Mouse (Mus musculus): ENCODE measurements around the gene Kank4. TPM values are rescaled to one million over a fixed set of nuclear protein-coding genes. Genes with fewer than 3 reads are reported as not detected.
A peak's percentile ranks its signal among the peaks of the same experiment; 100 is the strongest.
"Not testable (repeated sequence)": the region's sequence is repeated elsewhere in the genome, so short reads cannot be mapped to it uniquely, and the experiment has no call there.

Gene Kank4
- polyA plus RNA-seq, 1 experiment from 2014 or later: 0.58 TPM

DNA sequence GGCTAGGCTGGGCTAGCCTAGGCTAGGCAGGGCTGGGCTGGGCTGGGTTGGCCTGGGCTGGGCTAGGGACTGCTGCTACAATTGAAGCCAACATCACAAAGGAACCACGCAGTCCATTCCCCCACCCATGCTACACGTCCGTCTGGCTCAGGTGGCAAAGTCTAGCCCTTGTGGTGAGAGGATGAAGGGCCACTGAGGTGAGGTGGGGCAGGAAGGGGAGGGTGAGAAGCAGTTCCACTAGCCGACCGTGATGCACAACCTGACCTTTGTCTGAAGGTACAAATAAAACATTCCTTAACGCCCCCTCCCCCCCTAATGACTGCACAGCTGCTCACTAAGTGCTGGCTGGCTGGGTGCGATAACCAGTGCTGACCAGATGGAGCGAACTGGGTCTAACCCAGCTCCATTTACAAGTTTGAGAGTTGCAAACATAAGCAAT lies 28.4 kb upstream of the Kank4 start:
- no peaks in the 10 kb centered on the region for H3K27me3 ChIP-seq (replicated peaks)
- H3K4me1 ChIP-seq: no peaks in the 10 kb centered on the region
- H3K4me2 ChIP-seq: no peak overlapping the region
- no peaks in the 10 kb centered on the region for H3K9me3 ChIP-seq
- H3K36me3 ChIP-seq (replicated peaks): no peaks in the 10 kb centered on the region
- ATAC-seq (replicated peaks): no peak
- H3K27ac ChIP-seq: no peak overlapping the region
- no peak overlapping the region for H3K9ac ChIP-seq
- H3K4me3 ChIP-seq: no peak overlapping the region
- WGBS: 75% methylated on average over 8 of the region's 8 CpGs

- Histone ChIP-seq H3K4me1 (no peaks in the 10 kb centered on the region), H3K27me3 (replicated peaks) (no peaks in the 10 kb centered on the region), H3K4me2 (no peak overlapping the region), H3K36me3 (replicated peaks) (no peaks in the 10 kb centered on the region), H3K9me3 (no peaks in the 10 kb centered on the region), H3K9ac (no peak overlapping the region), H3K4me3 (no peak overlapping the region), H3K27ac (no peak overlapping the region)
- ATAC-seq (replicated peaks): no peak
- WGBS: 91% methylated on average over 4 of the region's 4 CpGs
Measured at GRCm38 (mm10) chr4:98845201-98845600, 27.9 kb upstream of the Kank4 start.

DNA sequence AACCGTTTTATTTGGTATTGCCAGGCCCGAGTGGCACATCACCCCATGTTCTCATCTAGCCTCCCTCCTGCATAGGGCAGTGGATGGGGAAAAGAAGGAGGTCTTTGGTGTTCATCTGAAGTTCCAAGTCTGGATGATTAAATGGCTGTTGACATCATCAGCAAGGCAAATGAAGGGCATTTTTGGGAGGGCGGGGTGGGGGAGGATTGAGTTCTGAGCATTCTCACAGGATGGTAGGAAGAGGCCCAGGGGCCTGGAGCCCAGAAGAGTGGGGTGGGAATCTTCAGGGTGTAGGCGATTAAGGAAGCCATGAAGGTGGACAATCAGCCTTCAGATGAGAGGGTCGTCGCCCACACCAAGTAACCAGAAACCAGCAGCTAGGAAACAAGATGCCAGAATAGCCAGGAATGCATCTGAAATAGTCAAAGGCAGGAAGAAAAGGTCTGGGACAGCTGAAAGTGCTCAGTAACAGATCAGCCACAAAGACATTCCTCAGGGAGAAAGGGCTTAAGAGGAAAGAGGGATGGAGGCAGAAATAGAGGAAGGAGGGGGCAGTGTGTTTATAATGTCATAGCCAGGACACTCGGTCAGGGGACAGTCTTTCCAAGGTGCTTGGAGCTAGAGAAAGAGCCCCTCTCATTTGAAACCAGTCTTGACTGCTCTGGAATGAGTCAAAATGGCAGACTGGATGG lies 26.7 kb upstream of the Kank4 start:
- 84% methylated on average over 7 of the region's 7 CpGs for WGBS
- ATAC-seq (replicated peaks): no peak

DNA sequence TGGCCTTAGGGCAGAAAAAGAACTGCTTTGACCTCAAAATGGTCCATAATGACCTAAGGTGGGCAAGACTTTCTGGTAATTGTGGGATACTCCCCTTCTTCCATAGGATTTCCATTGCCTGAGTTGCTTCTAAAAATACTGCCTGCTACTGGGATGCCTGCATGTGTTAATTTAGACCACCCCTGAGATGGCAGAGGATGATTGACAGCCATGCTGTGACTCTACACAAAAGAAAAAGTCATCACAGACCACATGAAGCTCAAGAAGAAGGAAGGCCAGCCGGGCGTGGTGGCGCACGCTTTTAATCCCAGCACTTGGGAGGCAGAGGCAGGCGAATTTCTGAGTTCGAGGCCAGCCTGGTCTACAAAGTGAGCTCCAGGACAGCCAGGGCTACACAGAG lies 23.9 kb upstream of the Kank4 start:
- H3K27ac ChIP-seq; H3K36me3 ChIP-seq (replicated peaks); H3K4me2 ChIP-seq; H3K4me1 ChIP-seq; H3K9ac ChIP-seq; H3K9me3 ChIP-seq; H3K27me3 ChIP-seq (replicated peaks); ATAC-seq (replicated peaks); H3K4me3 ChIP-seq: not testable (repeated sequence)
- 74% methylated on average over 6 of the region's 6 CpGs for WGBS

More for the DNA sequence above, 26.7 kb upstream of the Kank4 start:
- Histone ChIP-seq H3K4me1 (no peaks in the 10 kb centered on the region), H3K4me3 (no peak overlapping the region), H3K27me3 (replicated peaks) (no peaks in the 10 kb centered on the region), H3K9ac (no peak overlapping the region), H3K4me2 (no peak overlapping the region), H3K27ac (no peak overlapping the region), H3K36me3 (replicated peaks) (no peaks in the 10 kb centered on the region), H3K9me3 (no peaks in the 10 kb centered on the region)

GRCm38 (mm10) chr4:98840526-98840925 lies 23.2 kb upstream of the Kank4 start:
- Histone ChIP-seq H3K27me3 (replicated peaks) (no peaks in the 10 kb centered on the region), H3K9ac (no peak overlapping the region), H3K9me3 (no peaks in the 10 kb centered on the region), H3K4me1 (no peaks in the 10 kb centered on the region), H3K4me3 (no peak overlapping the region), H3K27ac (no peak overlapping the region), H3K4me2 (no peak overlapping the region), H3K36me3 (replicated peaks) (no peaks in the 10 kb centered on the region)
- no peak for ATAC-seq (replicated peaks)
- WGBS: 20% methylated on average over 6 of the region's 6 CpGs

DNA sequence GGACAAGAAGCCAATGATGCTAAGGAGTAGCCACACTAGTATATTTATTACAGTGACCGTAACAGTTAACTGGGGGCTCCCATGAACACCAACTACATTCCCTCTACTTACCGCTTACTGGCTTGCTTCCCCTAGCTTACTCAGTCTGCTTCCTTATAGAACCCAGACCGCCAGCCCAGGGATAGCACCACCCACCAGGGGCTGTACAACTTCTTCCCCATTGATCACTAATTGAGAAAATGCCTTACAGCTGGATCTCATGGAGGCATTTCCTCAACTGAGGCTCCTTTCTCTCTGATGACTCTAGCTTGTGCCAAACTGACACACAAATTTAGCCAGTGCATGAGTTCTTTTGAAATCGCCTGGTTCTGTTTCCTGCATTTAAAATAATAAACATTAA lies 21.6 kb upstream of the Kank4 start:
- no peak for ATAC-seq (replicated peaks)
- no peaks in the 10 kb centered on the region for H3K4me1 ChIP-seq
- 90% methylated on average over 4 of the region's 4 CpGs for WGBS
- H3K4me3 ChIP-seq: no peak overlapping the region
- no peak overlapping the region for H3K4me2 ChIP-seq
- H3K9ac ChIP-seq: no peak overlapping the region
- H3K36me3 ChIP-seq (replicated peaks): no peaks in the 10 kb centered on the region
- no peak overlapping the region for H3K27ac ChIP-seq
- no peaks in the 10 kb centered on the region for H3K9me3 ChIP-seq
- no peaks in the 10 kb centered on the region for H3K27me3 ChIP-seq (replicated peaks)

DNA sequence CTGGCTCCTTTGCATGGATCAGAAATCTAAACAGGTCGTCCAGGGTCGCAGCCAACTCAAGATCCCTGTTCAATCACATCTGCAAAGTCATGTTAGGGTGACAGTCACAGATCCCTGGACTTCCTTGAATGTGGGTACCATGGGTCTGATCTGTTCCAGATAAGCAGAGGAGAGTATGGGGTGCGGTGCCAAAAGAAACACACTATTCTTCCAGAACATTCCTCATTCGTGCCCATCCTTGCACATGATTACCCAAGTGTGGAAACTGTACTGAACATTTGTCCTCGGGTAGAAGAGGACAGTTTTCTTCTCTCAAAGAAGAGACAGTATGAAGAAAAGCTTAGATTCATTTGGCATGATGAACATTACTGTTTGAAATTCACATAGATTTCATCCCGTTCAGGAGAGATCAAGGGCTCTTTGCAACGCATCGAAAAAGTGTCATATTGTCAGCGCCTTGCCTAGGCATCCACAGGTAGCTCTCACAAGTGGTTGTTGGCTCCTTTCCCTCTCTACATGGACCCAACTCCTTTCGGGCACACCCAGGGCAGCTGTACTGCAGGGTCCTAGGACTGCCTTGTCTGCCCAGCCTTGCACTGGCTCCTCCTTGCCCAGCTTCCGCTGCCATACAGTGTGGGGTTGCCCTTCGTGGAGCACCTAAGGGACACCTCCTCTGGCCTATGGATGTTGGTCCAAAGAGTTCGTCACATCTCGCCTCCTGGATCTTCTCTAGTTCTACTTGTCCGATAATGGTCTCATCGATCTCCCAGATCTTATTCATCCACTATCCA lies 20.6 kb upstream of the Kank4 start:
- Histone ChIP-seq H3K27me3 (replicated peaks) (no peaks in the 10 kb centered on the region), H3K4me1 (no peaks in the 10 kb centered on the region), H3K27ac (no peak overlapping the region), H3K4me3 (no peak overlapping the region), H3K9ac (no peak overlapping the region), H3K4me2 (no peak overlapping the region), H3K9me3 (no peaks in the 10 kb centered on the region), H3K36me3 (replicated peaks) (no peaks in the 10 kb centered on the region)
- no peak for ATAC-seq (replicated peaks)
- 95% methylated on average over 16 of the region's 16 CpGs for whole genome bisulfite sequencing

DNA sequence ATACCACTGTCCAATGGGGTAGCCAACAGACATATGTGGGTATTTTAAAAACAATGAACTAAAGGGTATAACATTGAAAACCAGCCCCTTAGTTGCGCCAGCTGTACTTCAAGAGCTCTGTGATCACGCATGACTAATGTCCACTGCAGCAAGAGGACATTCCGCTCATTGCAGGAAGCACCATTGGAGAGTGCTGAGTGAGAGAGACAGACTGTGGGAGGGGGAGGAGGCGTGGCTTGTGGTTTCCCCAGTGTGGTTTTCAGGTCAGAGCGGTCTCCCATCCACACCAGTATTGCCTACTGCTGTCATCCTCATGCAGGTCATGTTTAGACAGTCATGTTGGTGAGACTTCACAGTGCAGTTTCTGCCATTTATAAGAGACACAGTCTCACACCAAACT lies 19.2 kb upstream of the Kank4 start:
- no peak overlapping the region for H3K4me2 ChIP-seq
- H3K27me3 ChIP-seq (replicated peaks): no peaks in the 10 kb centered on the region
- WGBS: 60% methylated on average over 5 of the region's 5 CpGs
- no peak overlapping the region for H3K4me3 ChIP-seq
- no peak for ATAC-seq (replicated peaks)
- H3K36me3 ChIP-seq (replicated peaks): no peaks in the 10 kb centered on the region
- H3K9ac ChIP-seq: no peak overlapping the region
- H3K27ac ChIP-seq: no peak overlapping the region
- no peaks in the 10 kb centered on the region for H3K4me1 ChIP-seq
- no peaks in the 10 kb centered on the region for H3K9me3 ChIP-seq

DNA sequence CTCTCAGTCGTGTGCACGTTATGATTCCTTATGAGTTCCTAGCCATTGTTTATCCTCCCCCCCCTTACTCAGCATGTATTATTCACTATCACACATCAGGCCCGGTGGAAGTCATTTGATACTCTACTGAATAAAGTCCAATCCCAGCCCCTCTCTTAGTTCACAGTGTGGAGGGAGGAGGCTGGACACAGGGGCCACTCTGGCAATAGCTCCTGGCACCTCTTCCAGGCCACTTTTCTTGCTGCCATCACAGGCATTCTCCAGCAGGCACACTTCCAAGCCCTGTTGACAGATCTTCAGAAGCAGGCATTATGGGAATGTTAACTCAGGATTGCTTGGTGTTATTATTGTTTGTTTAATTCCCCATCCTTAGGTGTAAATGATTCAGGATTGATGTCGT lies 17.4 kb upstream of the Kank4 start:
- H3K4me3 ChIP-seq: no peak overlapping the region
- no peak overlapping the region for H3K27ac ChIP-seq
- H3K4me2 ChIP-seq: no peak overlapping the region
- 54% methylated on average over 4 of the region's 4 CpGs for WGBS
- ATAC-seq (replicated peaks): no peak
- H3K4me1 ChIP-seq: no peaks in the 10 kb centered on the region
- no peaks in the 10 kb centered on the region for H3K27me3 ChIP-seq (replicated peaks)
- H3K36me3 ChIP-seq (replicated peaks): no peaks in the 10 kb centered on the region
- no peak overlapping the region for H3K9ac ChIP-seq
- H3K9me3 ChIP-seq: no peaks in the 10 kb centered on the region

- Histone ChIP-seq H3K4me1 (no peaks in the 10 kb centered on the region), H3K4me3 (no peak overlapping the region), H3K9ac (no peak overlapping the region), H3K36me3 (replicated peaks) (no peaks in the 10 kb centered on the region), H3K9me3 (no peaks in the 10 kb centered on the region), H3K27me3 (replicated peaks) (no peaks in the 10 kb centered on the region), H3K27ac (no peak overlapping the region), H3K4me2 (no peak overlapping the region)
- no peak for ATAC-seq (replicated peaks)
- 65% methylated on average over 1 of the region's 1 CpGs for WGBS
Measured at GRCm38 (mm10) chr4:98831726-98832125, 14.4 kb upstream of the Kank4 start.

DNA sequence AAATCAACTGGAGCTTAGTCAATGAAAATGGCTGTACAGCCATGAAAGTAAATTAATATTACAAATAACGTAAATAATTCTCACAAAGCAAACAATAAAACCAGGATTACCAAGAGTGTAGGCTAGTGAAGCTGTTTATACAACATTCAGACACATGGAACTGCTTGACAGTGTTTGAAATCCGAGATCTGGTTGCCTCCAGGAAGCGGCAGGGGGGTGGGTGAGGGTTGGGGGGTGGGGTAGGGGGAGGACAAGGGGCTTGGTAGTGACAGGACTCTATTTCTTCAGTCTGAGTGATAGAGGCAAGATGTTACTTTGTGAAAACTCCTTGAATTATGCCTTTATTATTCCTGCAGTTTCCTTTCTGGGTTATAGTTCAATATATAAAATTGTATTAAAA lies 9.4 kb upstream of the Kank4 start:
- H3K9me3 ChIP-seq: no peaks in the 10 kb centered on the region
- no peaks in the 10 kb centered on the region for H3K36me3 ChIP-seq (replicated peaks)
- H3K27me3 ChIP-seq (replicated peaks): no peaks in the 10 kb centered on the region
- no peak for ATAC-seq (replicated peaks)
- H3K9ac ChIP-seq: no peak overlapping the region
- H3K27ac ChIP-seq: no peak overlapping the region
- 60% methylated on average over 3 of the region's 3 CpGs for WGBS
- no peak overlapping the region for H3K4me2 ChIP-seq
- H3K4me3 ChIP-seq: no peak overlapping the region
- no peaks in the 10 kb centered on the region for H3K4me1 ChIP-seq

DNA sequence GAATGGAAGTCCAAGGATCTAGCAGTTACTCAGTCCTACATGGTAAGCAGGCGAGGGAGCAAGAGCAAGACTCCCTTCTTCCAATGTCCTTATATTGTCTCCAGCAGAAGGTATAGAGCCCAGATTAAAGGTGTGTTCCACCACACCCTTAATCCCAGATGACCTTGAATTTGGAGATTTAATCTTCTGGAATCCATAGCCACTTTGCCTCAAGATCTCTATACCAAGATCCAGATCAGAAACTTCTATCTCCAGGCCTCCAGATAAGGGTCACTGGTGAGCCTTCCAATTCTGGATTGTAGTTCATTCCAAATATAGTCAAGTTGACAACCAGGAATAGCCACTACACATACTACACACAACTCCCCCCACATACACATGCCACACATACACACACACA lies 6.4 kb upstream of the Kank4 start, which contains the start of gene I0C0044D17Rik:
Gene I0C0044D17Rik, minus strand, starts transcription at position 101 of the 400 bp plus-strand sequence.
- not testable (repeated sequence) for H3K4me3 ChIP-seq; H3K36me3 ChIP-seq (replicated peaks); H3K4me1 ChIP-seq; H3K9me3 ChIP-seq; H3K27ac ChIP-seq; ATAC-seq (replicated peaks); H3K4me2 ChIP-seq; H3K9ac ChIP-seq
- 94% methylated on average over 1 of the region's 1 CpGs for WGBS
- peaks cover 10% of the 10 kb centered on the region for H3K27me3 ChIP-seq (replicated peaks)

GRCm38 (mm10) chr4:98823047-98823446 lies 5.7 kb upstream of the Kank4 start:
- Histone ChIP-seq H3K27ac (no peak overlapping the region), H3K4me2 (no peak overlapping the region), H3K36me3 (replicated peaks) (no peaks in the 10 kb centered on the region), H3K9me3 (no peaks in the 10 kb centered on the region), H3K9ac (no peak overlapping the region), H3K4me3 (no peak overlapping the region), H3K4me1 (peaks cover 1% of the 10 kb centered on the region; the same call in 1 of the 2 replicates), H3K27me3 (replicated peaks) (peaks cover 17% of the 10 kb centered on the region)
- 77% methylated on average over 3 of the region's 3 CpGs for WGBS
- 0 out of 2 replicates have a peak, but pooled peaks have one; percentile 27 for ATAC-seq (replicated peaks)

Measured in midbrain, embryonic 15.5 days (tissue).